Mouse (Mus musculus) kidney, adult 2 months (tissue): ENCODE data around the gene Alg11.

Source experiments
- CTCF ChIP-seq: fragments of 200-500 bp; conservative IDR thresholded peaks from 2 replicates; pipeline ENCODE4 v1.5.1; 2011; ENCODE audit warnings: low read depth, mild to moderate bottlenecking, control low read depth, low read length, moderate library complexity, mixed read lengths; ENCODE audit not compliant: insufficient read depth, insufficient read length
- POLR2A ChIP-seq: fragments of 200-500 bp; IDR thresholded peaks from one replicate; pipeline ENCODE4 v1.6.1; 2011; ENCODE audit warnings: low read depth, low read length, control low read depth

DNA sequence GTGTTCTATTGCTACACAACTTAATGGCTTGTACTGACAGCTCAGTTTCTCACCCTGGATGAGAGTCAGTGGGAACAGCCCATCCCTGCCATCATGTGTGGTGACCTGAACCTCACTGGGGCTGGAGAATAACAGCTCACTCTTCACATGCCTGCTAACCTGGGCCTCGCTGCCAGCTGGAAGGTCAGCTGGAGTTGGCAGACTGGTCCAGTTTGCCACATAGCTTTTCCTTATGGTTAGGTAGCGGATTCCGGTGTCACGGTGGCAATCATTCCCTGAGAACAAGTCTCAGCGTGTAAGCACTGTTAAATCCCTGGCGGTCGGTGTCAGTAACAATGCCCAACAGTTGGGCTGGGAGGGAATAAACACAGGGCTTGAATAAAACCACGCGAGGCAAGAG, 24.4 kb upstream of the Alg11 start:
- TF ChIP-seq CTCF (no peak), POLR2A (no peak)
